Mouse (Mus musculus) cortical plate, adult 2 months (tissue): ENCODE measurements at regions not wholly inside any gene's neighbourhood (a gene's known extent, or its start where the extent isn't known, plus 50 kb on each side); places are given as distances from the start of the nearest gene placed in this dataset.

Experiments used
- CTCF ChIP-seq: fragments of 200-500 bp; IDR thresholded peaks from 2 replicates; pipeline ENCODE4 v1.5.1; 2011; ENCODE audit warnings: mild to moderate bottlenecking, control low read depth, low read length; ENCODE audit not compliant: insufficient read depth; ENCODE audit errors: extremely low read depth
- POLR2A ChIP-seq: fragments of 200-500 bp; IDR thresholded peaks from 2 replicates; pipeline ENCODE4 v1.6.1; 2011; ENCODE audit warnings: mild to moderate bottlenecking, low read length, control low read depth; ENCODE audit not compliant: insufficient read depth; ENCODE audit errors: extremely low read depth

DNA sequence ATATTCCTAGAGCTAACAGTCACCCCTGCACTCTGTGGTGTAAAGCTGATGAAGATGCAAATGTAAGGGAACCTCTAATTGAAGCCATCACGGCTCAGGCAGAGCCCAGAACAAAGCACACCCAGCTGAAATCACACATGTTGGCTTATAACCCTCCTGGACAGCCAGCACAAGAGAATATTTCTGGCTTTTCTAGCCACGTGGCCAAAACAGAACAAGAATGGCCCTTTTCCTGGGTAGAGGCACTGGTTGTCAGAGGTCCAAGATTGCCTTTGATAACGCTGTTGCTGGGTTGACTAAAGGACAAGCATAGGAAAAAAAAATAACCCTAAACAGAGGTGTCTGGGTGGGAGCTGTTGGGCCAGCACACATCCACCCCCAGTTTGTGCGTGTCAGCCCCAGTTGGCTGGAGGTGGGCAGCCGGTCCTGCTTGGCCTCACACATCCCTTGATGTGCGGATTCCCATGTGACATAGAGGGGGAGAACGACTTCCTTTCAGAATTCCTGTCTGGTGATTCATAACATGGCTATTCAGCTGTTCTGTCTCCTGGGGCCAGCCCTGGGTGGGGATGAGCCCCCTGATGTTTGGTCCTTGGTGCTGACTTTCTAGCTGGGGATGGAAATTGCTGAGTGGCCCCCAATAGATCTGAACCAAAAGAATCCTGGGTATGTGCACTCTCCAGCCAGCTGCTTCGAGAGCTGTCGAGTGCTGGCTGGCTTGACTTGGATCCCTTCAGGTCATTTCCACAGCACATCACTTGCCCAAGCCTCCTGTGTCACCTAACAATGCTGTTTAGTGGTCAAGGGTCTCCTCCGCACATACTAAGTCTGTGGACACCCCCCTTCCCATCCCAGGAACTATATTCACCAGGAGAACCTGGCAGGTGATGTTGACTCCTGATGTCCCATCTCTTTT lies 107.6 kb downstream of the Bod1 start:
- TF ChIP-seq CTCF (no peak), POLR2A (no peak)
